Mouse (Mus musculus) left cerebral cortex, adult 6 months (tissue): ENCODE results near the gene Vmn2r38. TPM values are rescaled to one million over a fixed set of nuclear protein-coding genes. Genes with fewer than 3 reads are reported as not detected.

ENCODE experiments used
- long read RNA-seq, 2 experiments: library from polyadenylated mRNA; unstranded; transcript quantifications; one replicate each; pipeline ENCODE4 v2.0.0; 2019 to 2020
- polyA plus RNA-seq: library from polyadenylated mRNA; unstranded; fragments of <200 nt; fragmentation: Nextera tagmentation; gene quantifications from 2 replicates; pipeline ENCODE4 v1.2.3, GENCODE M21; 2021

Vmn2r38 gene
- not detected in 2 replicates for polyA plus RNA-seq
- long read RNA-seq, experiment 1: 0 reads
- long read RNA-seq, experiment 2: 0 reads

DNA sequence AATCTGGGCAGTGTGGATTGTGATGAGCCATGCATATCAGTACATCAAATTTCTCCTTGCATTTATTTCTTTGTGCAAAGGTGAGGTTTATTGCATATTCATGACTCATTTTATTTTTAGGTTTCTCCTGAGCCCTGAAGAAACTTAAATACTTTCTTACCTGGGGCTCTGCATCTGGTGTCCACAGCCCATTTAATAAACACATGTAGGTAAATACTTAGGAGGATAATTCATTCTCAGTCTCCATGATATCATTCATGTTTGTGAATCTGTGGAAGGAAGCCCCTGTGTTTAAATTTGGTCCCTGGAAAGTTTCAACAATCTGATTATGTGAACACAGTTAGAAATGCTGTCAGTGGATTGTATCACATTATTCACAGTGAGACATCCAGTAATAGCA, at the start of gene Vmn2r38:
TSS of gene Vmn2r38 (minus strand) at position 101 of the 400 bp plus-strand sequence.

DNA sequence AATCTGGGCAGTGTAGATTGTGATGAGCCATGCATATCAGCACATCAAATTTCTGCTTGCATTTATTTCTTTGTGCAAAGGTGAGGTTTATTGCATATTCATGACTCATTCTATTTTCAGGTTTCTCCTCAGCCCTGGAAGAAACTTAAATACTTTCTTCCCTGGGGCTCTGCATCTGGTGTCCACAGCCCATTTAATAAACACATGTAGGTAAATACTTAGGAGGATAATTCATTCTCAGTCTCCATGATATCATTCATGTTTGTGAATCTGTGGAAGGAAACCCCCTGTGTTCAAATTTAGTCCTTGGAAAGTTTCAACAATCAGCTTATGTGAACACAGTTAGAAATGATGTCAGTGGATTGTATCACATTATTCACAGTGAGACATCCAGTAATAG, 67.0 kb downstream of the Vmn2r38 start, which contains the start of gene Vmn2r39:
TSS of gene Vmn2r39 (minus strand) at position 101 of the 400 bp plus-strand sequence.

Other genes starting within 250 kb of the Vmn2r38 start
- gene Vmn2r40, start 166.4 kb downstream of the Vmn2r38 start, polyA plus RNA-seq: not detected in 2 replicates
- gene Vmn2r39, start 67.1 kb downstream of the Vmn2r38 start, polyA plus RNA-seq: not detected in 2 replicates
- not detected in 2 replicates for gene Vmn2r37, start 125.8 kb upstream of the Vmn2r38 start, polyA plus RNA-seq